Mouse (Mus musculus) megakaryocyte, embryonic 14.5 days (primary cell): ENCODE measurements at regions not wholly inside any gene's neighbourhood (a gene's known extent, or its start where the extent isn't known, plus 50 kb on each side); places are given as distances from the start of the nearest gene placed in this dataset.

ENCODE experiments used
- FLI1 ChIP-seq: IDR thresholded peaks from 2 replicates; pipeline ENCODE4 v1.6.1; 2012; ENCODE audit warnings: low read length, inconsistent platforms, mixed read lengths
- GATA1 ChIP-seq: IDR thresholded peaks from 3 replicates; pipeline ENCODE4 v1.6.1; 2012; ENCODE audit warnings: mixed read lengths, low read length, inconsistent platforms, borderline replicate concordance

DNA sequence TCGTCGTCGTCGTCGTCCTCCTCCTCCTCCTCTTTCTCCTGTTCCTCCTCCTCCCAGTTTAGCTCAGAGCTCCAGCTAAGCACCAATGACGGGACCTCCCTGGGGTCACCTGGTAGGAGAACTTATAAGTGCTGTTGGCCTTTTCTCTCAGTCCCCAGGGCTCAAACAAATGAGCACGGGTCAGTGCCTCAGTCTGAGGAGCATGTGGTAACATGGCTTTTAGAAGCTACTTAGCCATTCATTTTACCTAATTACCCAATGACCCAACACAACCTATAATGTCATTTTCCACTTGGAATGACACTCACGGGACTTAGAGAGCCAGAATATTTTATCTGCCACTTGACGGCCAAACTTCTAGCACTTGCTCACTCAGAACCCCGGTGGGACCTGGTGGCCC lies 173.5 kb downstream of the 9530068E07Rik start:
- TF ChIP-seq GATA1 (no peak), FLI1 (no peak)
